Mouse (Mus musculus) fibroblast of lung, adult 2 months (primary cell): ENCODE data around the gene Adra1d.

Experiments used
- DNase-seq: peaks from one replicate; pipeline ENCODE4 v3.0.0-alpha.2; 2011; ENCODE audit warnings: low read depth

Adra1d gene

DNA sequence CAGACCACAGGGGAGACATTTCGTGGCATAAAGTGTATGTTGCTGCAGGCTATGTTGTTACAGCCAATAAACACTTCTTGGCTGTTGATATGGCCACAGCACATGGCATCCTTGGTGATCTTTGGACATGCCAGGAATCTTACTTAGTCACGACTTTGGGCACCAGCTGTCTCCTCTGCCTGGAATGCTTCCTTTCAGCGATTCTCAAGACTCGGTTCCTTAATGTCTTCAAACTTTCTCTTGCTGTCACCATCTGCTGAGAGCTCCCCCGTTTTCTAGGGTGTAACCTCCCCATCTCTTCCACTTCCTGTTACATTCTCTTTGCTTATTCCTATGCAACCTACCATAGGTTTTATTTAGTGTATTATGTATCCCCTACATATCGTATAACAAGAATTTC lies 22.3 kb downstream of the Adra1d start:
- no peak for DNase-seq

DNA sequence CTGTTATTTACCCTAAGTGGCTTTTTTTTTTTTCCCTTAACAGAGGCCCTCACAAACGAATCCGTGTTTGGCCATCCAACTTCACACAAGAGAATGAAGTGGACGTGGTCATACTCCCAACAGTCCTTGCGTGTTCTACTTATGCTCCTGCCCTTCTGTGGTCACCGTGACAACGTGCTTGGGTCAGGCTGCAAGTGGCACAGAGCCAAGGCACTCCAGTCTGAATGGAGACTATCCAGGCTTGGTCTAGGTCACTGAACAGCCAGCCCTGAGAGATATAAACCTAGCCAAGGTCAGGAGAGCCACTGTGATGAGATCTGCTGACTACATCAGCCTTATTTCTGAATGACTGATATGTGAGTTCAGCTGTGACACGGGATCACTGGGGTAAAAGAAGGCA lies 23.7 kb downstream of the Adra1d start:
- no peak for DNase-seq

GRCm38 (mm10) chr2:131535168-131535567 lies 26.9 kb downstream of the Adra1d start:
- no peak for DNase-seq

DNA sequence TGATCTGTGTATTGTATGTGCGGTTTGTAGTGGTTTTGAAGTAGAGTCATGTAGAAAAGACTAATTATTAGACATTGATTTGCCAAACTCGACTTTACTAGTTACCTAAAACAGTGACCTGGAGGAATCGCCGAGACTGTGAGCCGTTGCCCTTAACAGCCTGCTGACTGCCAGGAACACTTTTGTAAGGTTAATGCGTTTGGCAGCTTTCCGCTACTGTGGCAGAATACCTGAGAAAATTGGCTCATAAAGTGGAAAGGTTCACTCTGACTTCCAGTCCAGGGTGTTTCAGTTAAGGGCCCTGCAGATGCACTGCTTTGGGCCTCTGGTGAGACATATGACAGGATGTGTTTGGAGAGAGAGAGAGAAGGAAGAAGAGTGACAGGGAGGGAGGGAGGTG lies 30.8 kb downstream of the Adra1d start:
- no peak for DNase-seq

GRCm38 (mm10) chr2:131530623-131531008 lies 31.5 kb downstream of the Adra1d start:
- no peak for DNase-seq

DNA sequence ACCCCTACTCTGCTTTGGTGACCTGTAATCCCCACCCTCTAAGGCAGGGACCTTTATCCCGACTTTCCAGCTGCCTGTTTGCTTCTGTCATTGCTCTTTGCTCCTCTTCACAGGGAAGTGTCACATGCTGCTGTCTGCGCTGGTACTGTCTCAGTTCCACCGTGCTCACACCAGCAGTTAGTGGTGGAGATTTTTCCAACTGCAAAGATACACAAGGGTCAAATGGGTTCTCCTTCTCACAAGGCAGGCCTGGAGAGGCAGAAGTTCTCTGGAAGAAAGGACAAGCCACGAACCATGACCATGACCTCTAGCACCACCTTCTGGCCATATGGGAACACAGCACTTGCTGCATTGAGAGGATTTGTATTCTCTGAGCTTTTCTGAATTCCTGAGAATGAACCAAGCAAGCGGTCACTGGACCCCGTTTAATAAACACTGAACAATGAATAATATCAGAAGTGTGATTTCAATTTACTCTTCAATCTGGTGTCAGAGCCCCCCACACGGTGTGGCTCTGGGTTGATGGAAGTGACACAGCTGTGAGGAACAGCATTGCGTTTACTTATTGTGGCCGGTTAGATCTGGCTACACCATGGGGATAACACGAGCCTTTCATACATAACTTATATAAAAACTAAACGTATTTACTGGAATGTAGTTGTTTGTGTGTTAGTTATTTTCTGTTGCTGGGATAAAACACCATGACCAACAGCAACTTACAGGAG lies 32.0 kb downstream of the Adra1d start:
- DNase-seq = no peak

DNA sequence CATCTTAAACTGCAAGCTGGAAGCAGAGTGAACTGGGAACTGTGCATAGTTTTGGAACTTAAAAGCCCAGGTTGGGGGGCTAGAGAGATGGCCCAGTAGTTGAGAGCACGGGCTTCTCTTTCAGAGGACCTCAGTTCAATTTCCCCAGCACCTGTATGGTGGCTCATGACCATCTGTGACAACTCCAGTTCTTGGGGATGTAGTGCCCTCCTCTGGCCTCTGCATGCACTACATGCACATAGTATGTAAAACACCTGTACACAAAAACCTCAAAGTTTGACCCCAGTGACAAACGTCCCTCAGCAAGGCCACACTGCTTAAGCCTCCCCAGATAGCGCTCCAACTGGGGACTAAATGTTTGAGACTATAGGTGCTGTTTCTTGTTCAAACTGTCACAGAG lies 35.0 kb downstream of the Adra1d start:
- DNase-seq = no peak

- DNase-seq = no peak
Observed at GRCm38 (mm10) chr2:131520743-131521142, 41.3 kb downstream of the Adra1d start.

- DNase-seq = no peak
Observed at GRCm38 (mm10) chr2:131518790-131519189, 43.3 kb downstream of the Adra1d start.

DNA sequence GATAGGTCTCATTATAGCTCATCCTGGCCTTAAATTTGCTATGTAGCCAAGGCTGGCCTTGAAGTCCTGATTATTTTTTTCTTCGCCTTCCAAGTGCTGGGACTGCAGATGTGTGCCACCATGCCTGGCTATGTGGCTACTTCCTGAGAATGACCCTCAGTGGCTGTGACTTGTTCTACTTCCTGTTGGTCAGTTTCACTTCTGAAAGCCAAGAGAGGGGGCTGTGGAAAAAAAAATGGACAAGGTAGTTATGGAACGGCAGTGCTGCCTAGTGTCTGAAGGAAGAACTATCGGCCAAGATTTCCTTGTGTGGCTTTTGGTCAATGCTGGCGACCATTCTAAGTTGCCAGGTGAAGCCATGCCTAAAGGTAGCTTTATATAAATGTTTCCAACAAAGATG lies 44.5 kb downstream of the Adra1d start:
- no peak for DNase-seq

DNA sequence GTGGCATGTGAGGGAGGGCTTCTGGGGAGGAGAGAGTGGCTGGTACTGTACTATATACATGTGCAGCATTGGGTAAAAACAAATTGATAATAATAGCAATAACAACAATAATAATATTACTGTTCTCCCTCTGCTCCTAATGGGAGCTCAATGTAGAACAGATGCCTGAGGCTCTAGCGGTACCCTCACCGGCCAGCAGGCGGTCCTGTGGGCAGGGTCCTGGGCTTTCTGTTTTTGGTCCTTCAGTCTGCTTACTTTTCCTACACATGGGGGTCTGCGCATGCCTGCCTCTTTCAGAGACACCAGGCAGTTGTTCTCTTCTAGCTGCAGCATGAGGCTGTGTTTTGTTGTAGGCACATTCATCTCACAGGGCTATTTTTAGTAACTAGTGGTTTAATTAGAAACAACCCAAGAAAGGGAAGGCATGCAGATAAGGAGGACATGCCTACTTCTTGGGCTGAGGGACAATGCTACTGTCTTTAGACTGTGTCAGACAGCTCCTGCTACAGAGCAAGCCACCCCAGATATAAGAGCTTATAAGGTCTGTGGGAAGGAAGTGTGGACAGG lies 47.9 kb downstream of the Adra1d start:
- no peak for DNase-seq

GRCm38 (mm10) chr2:131513477-131513876 lies 48.6 kb downstream of the Adra1d start:
- DNase-seq = no peak

DNA sequence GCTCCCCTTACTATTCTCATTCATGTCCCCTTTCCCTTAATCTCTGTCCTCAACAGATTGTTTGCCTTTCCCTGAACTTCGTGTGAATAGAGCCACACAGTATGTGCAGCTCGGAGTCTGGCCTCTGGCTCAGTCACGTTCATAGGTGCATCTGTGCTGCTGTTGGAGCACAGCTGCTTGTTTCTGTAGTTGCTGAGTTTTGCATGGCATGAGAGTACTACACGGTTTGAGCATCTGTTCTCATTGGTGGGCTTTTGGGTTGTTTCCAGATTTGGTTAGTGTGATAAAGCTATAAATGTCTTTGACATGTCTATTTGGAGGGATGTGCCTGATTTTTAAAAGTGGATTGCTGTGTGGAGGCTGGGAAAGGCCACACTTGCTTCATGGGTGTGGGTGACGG lies 51.6 kb downstream of the Adra1d start:
- DNase-seq = no peak

- DNase-seq = no peak
Observed at GRCm38 (mm10) chr2:131509671-131510313, 52.3 kb downstream of the Adra1d start.

GRCm38 (mm10) chr2:131508501-131508900 lies 53.6 kb downstream of the Adra1d start:
- DNase-seq = no peak

DNA sequence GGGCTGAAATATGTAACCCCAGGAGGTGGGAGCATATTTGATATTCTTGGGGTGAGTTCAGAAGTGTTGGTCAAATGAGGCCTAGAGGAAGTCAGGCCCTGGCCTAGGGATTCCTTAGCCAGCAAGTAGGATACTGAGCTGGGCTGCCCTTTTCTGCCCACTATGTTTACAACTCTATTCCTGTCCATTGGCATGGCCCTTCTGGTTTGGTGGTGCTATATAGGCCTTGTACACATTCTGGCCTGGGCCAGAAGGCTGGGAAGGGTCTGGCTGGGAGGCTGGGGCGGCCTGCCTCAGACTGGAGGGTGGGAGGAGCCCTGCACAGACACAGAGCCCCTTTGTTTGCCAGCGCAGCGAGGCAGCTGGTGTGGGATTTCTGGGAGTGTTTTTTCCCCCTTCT lies 55.7 kb downstream of the Adra1d start:
- no peak for DNase-seq

- no peak for DNase-seq
Observed at GRCm38 (mm10) chr2:131505431-131505830, 56.7 kb downstream of the Adra1d start.

DNA sequence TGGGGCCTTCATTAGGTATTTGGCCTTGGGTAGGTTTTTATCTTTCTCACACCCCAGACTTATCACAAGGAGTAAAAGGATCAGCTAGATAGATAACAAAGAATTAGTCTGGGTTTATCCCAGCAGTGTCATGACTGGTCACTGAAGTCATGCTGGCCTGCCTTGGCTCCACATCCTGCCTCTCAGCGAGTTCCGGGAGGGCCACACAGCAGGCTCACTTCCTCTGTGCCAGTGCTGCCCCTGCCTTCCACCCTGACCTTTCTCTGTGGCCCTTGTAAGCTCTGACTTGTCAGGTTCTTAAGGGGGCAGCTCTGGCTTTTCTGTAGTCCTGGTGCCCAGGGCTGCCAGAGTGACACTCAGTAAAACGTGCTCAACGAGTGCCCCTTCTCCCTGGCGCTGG lies 59.5 kb downstream of the Adra1d start:
- no peak for DNase-seq

DNA sequence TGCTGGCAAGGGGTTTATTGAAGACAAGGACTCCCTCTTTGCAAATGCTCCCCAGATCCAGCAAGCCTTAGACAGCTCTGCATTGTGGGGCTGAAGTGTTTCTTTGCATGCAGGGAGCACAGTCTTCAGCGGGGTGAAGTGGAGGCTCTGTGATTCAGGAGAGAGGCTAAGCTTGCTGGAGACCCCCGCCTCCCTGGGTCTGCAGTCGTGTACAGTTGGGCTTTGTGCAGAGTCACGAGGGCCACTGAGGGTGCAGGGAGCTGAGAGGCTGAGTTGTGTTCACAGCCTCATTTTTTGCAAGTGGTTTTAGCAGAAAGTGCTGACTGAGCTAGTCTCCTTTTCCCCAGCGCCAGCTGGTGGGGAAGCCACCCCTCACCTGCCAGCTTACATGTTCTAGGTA lies 60.2 kb downstream of the Adra1d start:
- DNase-seq = no peak

DNA sequence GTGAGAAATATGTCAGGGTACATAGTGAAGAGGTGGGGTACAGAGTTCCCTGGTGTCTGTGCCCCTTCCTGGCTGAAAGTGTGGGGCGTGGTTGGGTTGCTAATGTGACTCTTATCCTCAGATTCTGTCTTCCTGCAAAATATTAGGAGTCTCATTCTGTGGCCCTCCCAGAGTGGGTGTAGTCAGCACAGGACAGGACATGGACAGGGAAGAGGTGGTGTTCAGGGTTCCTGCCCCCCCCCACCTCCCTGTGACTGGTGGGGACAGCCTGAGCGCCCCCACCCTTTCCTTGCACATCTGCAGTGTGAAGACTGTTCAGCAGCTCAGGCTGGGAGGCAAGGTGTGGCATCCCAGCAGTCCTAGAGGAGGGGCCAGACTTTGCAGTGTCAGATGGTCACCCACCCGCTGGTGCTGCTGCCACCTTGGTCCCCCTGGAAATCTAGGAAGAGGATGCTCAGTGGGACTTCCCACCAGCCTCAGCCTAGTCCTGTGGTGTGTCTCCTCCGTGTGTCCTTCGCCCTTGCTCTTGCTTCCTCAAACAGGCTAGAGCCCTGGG lies 62.7 kb downstream of the Adra1d start:
- no peak for DNase-seq

DNA sequence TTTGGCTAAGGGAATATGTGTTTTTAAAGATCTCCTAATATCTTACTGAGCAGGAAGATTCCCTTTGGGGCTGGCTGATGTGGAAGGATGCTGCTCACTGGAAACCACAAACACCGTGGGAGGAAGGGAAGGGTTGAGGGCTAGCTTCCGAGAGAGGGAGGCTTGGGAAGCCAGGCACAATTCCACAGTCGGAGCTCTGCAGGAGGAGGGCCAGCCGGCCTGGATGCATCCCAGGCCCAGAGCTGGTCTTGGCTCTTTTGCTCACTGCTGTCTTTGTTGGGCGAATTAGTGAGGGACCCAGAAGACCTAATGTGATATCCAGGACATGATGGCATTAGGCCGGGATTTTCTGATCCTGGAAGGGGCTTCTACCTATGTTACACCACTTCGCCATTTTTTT lies 63.9 kb downstream of the Adra1d start:
- DNase-seq = no peak

DNA sequence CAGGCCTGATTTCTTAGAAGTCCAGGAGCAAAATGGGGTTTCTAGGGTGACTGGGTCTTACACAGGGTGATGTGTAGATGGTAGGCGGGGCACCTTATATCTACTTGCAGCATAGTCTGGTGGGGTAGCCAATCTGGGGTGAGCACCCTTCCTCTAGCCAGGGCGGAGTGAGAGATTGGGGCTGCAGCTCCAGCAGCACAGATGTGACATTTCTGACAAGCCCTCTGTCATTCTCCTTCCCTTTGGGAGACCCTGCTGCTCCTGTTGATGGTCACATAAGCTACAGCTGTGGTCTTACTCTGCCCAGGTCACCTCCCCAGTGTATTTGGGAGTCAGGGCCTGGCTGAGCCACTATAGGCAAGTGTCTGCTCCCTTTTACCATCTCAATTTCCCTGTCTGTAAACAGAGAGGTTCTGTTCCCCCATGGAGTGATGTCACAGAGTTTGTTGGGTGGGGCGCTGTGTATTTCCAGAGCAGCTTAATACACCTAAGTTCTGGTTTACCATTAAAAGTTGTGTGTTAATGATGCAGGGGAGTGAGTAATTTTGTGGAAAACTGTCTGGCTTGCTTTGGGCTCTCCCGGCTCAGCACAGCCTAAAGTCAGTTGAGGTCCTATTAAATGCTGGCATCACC lies 64.7 kb downstream of the Adra1d start:
- DNase-seq = no peak
